Mouse (Mus musculus): ENCODE data around the gene Cyp4f13. TPM values are rescaled to one million over a fixed set of nuclear protein-coding genes. Genes with fewer than 3 reads are reported as not detected.

Cyp4f13 gene
- polyA plus RNA-seq, 1 experiment from 2014 or later, result 33.0 TPM

DNA sequence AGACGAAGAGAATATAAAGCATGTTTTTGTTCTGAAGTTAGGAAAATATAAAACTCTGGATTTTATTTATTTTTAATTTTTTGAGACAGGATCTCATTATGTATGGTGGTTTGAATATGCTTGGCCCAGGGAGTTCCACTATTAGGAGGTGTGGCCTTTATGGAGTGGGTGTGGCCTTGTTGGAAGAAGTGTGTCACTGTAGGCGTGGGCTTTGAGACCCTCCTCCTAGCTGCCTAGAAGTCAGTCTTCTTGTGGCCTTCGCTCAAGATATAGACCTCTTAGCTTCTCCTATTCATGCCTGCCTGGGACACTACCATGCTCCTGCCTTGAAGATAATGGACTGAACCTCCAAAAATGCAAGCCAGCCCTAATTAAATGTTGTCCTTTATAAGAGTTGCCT lies 2.9 kb upstream of the Cyp4f13 start:
- CTCF ChIA-PET, result interaction anchor here (1.2 kb wide), 1 partner anchor 9 kb away, joined by 4 read pairs; no protein-coding TSS in a partner anchor
- ATAC-seq (no peak), DNase-seq (ENCODE audit: low read depth, low spot score) (no peak)
- POLR2A ChIA-PET, result no interaction called here
- no peak for TF ChIP-seq CTCF (IDR thresholded peaks at IDR 0.05)
- in situ Hi-C loops (cut with MboI; ENCODE audit: low pct_unique_long_range_greater_than_20kb), result no loop called here
- no peaks in the 10 kb centered on the region for H3K27me3 ChIP-seq

DNA sequence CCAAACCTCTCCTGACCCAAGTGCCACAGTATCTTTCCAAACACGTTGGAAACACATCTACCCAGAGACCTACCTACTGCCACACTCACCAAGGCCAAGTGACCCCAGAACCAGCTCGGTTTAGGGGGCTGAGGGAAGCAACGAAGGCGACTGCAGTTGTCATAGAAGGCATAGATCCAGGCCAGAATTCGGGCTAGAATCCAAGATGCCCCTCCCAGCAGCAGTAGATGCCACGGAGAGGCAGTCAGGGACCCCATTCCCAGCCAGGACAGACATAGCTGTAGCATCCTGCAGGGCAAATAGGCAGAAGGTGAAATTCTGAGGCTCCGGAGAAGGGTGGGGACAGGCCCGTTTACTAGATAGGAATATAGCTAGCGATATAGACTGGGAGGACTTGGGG lies 486 bp downstream of the Cyp4f13 start:
- in situ Hi-C loops (cut with MboI; ENCODE audit: low pct_unique_long_range_greater_than_20kb), result no loop called here
- CTCF ChIA-PET, result interaction anchor here (1.4 kb wide), 1 partner anchor 179 kb away, joined by 3 read pairs; no protein-coding TSS in a partner anchor
- no peaks in the 10 kb centered on the region for H3K27me3 ChIP-seq
- no peak for TF ChIP-seq CTCF (IDR thresholded peaks at IDR 0.05)
- POLR2A ChIA-PET, result no interaction called here
- DNase-seq (ENCODE audit: low read depth, low spot score), result no peak
- no peak for ATAC-seq

DNA sequence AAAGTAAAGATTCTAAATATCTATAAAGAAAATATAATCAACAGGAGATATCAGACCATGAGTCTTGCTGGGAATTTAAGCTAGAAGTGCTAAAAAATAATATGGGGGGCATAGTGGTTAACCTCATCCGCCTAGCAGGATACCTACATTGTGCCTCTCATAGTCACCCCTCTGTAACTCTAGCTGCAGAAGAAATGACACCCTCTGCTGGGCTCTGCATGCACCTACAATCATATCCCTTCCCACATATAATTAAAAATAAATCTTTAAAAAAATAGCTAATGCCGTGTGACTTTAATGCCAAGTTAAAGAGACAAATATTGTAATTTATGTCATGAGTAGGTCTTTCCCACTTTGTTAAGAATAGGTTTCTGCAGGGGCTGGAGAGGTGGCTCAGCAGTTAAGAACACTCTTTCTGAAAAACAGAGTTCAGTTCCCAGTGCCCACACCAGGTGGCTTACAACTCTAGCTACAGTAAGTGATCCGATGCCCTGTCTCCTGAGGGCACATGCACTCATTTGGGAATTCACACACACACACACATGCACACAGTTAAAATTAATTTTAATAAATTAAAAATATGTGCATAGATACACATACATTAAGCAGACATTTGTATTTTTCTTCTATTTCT lies 2.7 kb downstream of the Cyp4f13 start:
- POLR2A ChIA-PET, result no interaction called here
- DNase-seq (ENCODE audit: low read depth, low spot score) (no peak), ATAC-seq (no peak)
- TF ChIP-seq CTCF (IDR thresholded peaks at IDR 0.05), result peak; percentile 52
- in situ Hi-C loops (cut with MboI; ENCODE audit: low pct_unique_long_range_greater_than_20kb), result no loop called here
- CTCF ChIA-PET, result no interaction called here
- H3K27me3 ChIP-seq, result no peaks in the 10 kb centered on the region

DNA sequence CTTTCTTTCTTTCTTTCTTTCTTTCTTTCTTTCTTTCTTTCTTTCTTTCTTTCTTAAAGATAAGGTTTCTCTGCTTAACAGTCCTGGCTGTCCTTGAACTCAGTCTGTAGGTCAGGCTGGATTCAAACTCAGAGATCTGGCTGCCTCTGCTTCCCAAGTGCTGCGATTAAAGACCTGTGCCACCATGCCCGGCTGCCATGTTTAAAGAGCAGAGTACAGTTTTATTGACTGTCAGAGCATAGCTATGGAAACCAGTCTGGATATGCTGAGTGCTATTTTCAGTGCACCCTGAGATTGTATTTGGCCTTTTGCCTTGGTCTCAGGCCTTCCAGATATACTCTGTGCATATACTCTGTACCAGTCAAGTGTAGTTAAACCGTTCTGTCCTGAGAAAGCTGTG lies 3.5 kb downstream of the Cyp4f13 start:
- POLR2A ChIA-PET, result no interaction called here
- CTCF ChIA-PET, result no interaction called here
- no peak for ATAC-seq
- TF ChIP-seq CTCF (IDR thresholded peaks at IDR 0.05), result no peak
- no peaks in the 10 kb centered on the region for H3K27me3 ChIP-seq
- in situ Hi-C loops (cut with MboI; ENCODE audit: low pct_unique_long_range_greater_than_20kb), result no loop called here
- DNase-seq (ENCODE audit: low read depth, low spot score), result no peak

GRCm38 (mm10) chr17:32939831-32940230 lies 7.4 kb downstream of the Cyp4f13 start:
- no peak for ATAC-seq
- TF ChIP-seq CTCF (IDR thresholded peaks at IDR 0.05), result no peak
- no peaks in the 10 kb centered on the region for H3K27me3 ChIP-seq
- in situ Hi-C loops (cut with MboI; ENCODE audit: low pct_unique_long_range_greater_than_20kb), result no loop called here
- DNase-seq (ENCODE audit: low read depth, low spot score), result no peak
- ChIA-PET CTCF (no interaction called here), POLR2A (no interaction called here)

DNA sequence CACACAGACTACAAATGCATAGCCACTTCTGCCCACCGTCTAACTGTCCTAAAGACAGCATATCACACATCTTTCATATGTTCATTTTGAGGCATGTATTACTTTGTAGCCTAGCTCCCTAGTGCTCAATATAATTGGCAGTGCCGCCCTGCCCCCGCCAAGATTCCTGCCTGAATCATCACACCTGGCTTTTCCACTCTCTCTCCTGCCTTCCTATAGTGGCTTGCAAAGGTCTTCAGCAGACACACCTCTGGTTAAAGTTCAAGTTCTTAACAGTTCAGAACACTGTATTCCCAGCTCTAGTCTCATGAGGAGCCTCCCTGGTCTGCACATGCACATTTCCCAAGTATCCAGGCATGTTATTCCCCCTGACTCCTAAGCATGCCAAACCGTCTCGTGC lies 19.4 kb downstream of the Cyp4f13 start:
- ChIA-PET POLR2A (interaction anchor here (0.5 to 0.7 kb wide), 2 partner anchors 53 to 1557 kb away, joined by 3 read pairs; no protein-coding TSS in a partner anchor), CTCF (interaction anchor here (0.8 to 1.4 kb wide), 2 partner anchors 10 to 15 kb away, joined by 3 read pairs; no protein-coding TSS in a partner anchor)
- in situ Hi-C loops (cut with MboI; ENCODE audit: low pct_unique_long_range_greater_than_20kb), result no loop called here
- ATAC-seq, result no peak
- H3K27me3 ChIP-seq, result no peaks in the 10 kb centered on the region
- no peak for TF ChIP-seq CTCF (IDR thresholded peaks at IDR 0.05)
- DNase-seq (ENCODE audit: low read depth, low spot score), result no peak

- ChIA-PET CTCF (no interaction called here), POLR2A (no interaction called here)
- no peak for ATAC-seq
- in situ Hi-C loops (cut with MboI; ENCODE audit: low pct_unique_long_range_greater_than_20kb), result no loop called here
- no peak for TF ChIP-seq CTCF (IDR thresholded peaks at IDR 0.05)
- H3K27me3 ChIP-seq, result no peaks in the 10 kb centered on the region
- no peak for DNase-seq (ENCODE audit: low read depth, low spot score)
These were observed 22.4 kb downstream of the Cyp4f13 start for GRCm38 (mm10) chr17:32924658-32925312.

- CTCF ChIA-PET, result interaction anchor here (1.0 kb wide), 1 partner anchor 18 kb away, joined by 3 read pairs; no protein-coding TSS in a partner anchor
- no peak for TF ChIP-seq CTCF (IDR thresholded peaks at IDR 0.05)
- DNase-seq (ENCODE audit: low read depth, low spot score) (no peak), ATAC-seq (no peak)
- in situ Hi-C loops (cut with MboI; ENCODE audit: low pct_unique_long_range_greater_than_20kb), result no loop called here
- POLR2A ChIA-PET, result no interaction called here
- H3K27me3 ChIP-seq, result no peaks in the 10 kb centered on the region
These were observed 23.5 kb downstream of the Cyp4f13 start for GRCm38 (mm10) chr17:32923681-32924080.

GRCm38 (mm10) chr17:32919123-32919522 lies 28.1 kb downstream of the Cyp4f13 start:
- ChIA-PET POLR2A (no interaction called here), CTCF (interaction anchor here (1.8 kb wide), 1 partner anchor 14 kb away, joined by 4 read pairs; no protein-coding TSS in a partner anchor)
- in situ Hi-C loops (cut with MboI; ENCODE audit: low pct_unique_long_range_greater_than_20kb), result no loop called here

GRCm38 (mm10) chr17:32917131-32917530 lies 30.1 kb downstream of the Cyp4f13 start, which contains the start of gene Cyp4f14:
TSS of gene Cyp4f14 (minus strand) at chr17:32917342.
- in situ Hi-C loops (cut with MboI; ENCODE audit: low pct_unique_long_range_greater_than_20kb), result no loop called here
- ATAC-seq (peak; percentile 18), DNase-seq (ENCODE audit: low read depth, low spot score) (no peak)
- peaks cover 24% of the 10 kb centered on the region for H3K27me3 ChIP-seq
- CTCF ChIA-PET, result interaction anchor here (0.8 kb wide), 1 partner anchor 9 kb away, joined by 3 read pairs; no protein-coding TSS in a partner anchor
- POLR2A ChIA-PET, result no interaction called here
- no peak for TF ChIP-seq CTCF (IDR thresholded peaks at IDR 0.05)

More at GRCm38 (mm10) chr17:32919123-32919522, 28.1 kb downstream of the Cyp4f13 start:
- DNase-seq (ENCODE audit: low read depth, low spot score), result no peak
- no peak for ATAC-seq
- no peak for TF ChIP-seq CTCF (IDR thresholded peaks at IDR 0.05)
- H3K27me3 ChIP-seq, result peaks cover 13% of the 10 kb centered on the region

DNA sequence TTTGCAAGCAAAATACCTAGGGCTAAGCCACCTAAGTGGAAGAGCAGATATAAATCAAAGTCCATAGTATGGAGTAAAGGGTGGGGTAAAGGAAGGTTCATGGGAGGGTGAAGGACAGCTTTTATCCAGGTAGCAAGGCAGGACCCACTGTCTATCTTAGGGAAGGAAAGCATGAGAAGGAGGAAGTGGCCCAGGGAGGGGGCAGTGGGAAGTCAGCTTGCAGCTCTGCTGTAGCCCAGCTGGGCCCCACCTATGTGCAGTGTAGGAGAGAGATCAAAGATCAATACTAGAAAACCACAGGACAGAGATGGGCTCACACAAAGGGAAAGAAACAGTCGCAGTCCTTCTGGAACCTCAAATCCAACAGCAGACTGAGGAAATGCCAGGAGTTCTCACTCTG lies 31.1 kb downstream of the Cyp4f13 start:
- in situ Hi-C loops (cut with MboI; ENCODE audit: low pct_unique_long_range_greater_than_20kb), result no loop called here
- no peak for DNase-seq (ENCODE audit: low read depth, low spot score)
- ChIA-PET CTCF (no interaction called here), POLR2A (no interaction called here)
- peaks cover 32% of the 10 kb centered on the region for H3K27me3 ChIP-seq
- TF ChIP-seq CTCF (IDR thresholded peaks at IDR 0.05), result no peak
- no peak for ATAC-seq
